ENCODE assay signal across 10 mouse cellular contexts in the genomic region with DNA sequence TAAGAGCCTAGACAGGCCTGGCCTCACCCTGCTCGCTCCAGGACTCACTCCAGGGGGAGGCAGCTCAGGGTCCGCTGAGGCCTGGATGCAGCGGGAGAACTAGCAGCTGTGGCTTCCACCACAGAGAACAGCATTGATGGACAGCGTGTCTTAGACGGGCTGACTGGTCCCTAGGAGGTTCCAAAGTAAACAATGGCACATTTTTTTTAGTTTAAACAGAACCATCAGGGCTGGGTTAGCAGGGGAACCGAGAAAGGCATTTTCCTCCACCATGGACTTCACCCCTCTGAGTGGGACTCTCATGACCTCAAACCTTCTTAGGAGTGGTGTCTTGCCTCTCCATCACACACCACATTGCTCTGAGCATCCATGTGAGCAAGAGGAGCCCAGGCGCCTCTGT. TPM values are rescaled to one million over a fixed set of nuclear protein-coding genes. Genes with fewer than 3 reads are reported as not detected.
DNase-seq lines count a peak whose midpoint lies in the region; ATAC-seq and TF ChIP-seq lines count a peak whose summit lies in the region.
"Had no signal": no experiment of that assay in that cellular context is flagged by ENCODE, and none has a peak within 500 bp of the region (broad histone marks: within the 10 kb centered on the region; RNA-seq: fewer than 3 reads in every experiment).

No protein-coding gene starts in this region.

- no peak overlapping the region for H3K9ac ChIP-seq in kidney, postnatal 0 days (ENCODE audit: low read depth, low read length)
- H3K9ac ChIP-seq in heart, embryonic 12.5 days: no peak overlapping the region

- peak overlapping the region; percentile 70 for H3K27ac ChIP-seq in kidney, postnatal 0 days
- 0 out of 2 replicates have a peak overlapping the region, but pooled peaks have one; percentile 15 for H3K27ac ChIP-seq in embryonic facial prominence, embryonic 10.5 days (replicated peaks)
- H3K27ac ChIP-seq in heart, embryonic 12.5 days (ENCODE audit: poor library complexity, severe bottlenecking): peak overlapping the region; percentile 82

- 0 out of 2 replicates have a peak, but pooled peaks cover 7% of the 10 kb centered on the region for H3K36me3 ChIP-seq in kidney, postnatal 0 days (ENCODE audit: insufficient read depth, low read length)
- H3K36me3 ChIP-seq in embryonic facial prominence, embryonic 10.5 days (replicated peaks): peaks cover 20% of the 10 kb centered on the region
- peaks cover 24% of the 10 kb centered on the region for H3K36me3 ChIP-seq in heart, embryonic 12.5 days

- no peak overlapping the region for H3K4me3 ChIP-seq in kidney, postnatal 0 days (replicated peaks; ENCODE audit: low read depth, low read length)
- no peak overlapping the region for H3K4me3 ChIP-seq in embryonic facial prominence, embryonic 10.5 days
- no peak overlapping the region for H3K4me3 ChIP-seq in heart, embryonic 12.5 days

- no peaks in the 10 kb centered on the region for H3K9me3 ChIP-seq in kidney, postnatal 0 days (replicated peaks; ENCODE audit: low read length)
- no peaks in the 10 kb centered on the region for H3K9me3 ChIP-seq in embryonic facial prominence, embryonic 10.5 days
- no peaks in the 10 kb centered on the region for H3K9me3 ChIP-seq in heart, embryonic 12.5 days (replicated peaks)
- H3K9me3 ChIP-seq: G1E had no signal

- TF ChIP-seq CTCF in kidney, postnatal 0 days (IDR thresholded peaks at IDR 0.05; ENCODE audit: low read depth): no peak

- H3K4me2 ChIP-seq in kidney, postnatal 0 days (ENCODE audit: low read length): no peak overlapping the region
- H3K4me2 ChIP-seq in heart, embryonic 12.5 days: no peak overlapping the region

- no peaks in the 10 kb centered on the region for H3K27me3 ChIP-seq in kidney, postnatal 0 days (ENCODE audit: insufficient read depth, low read length)
- no peaks in the 10 kb centered on the region for H3K27me3 ChIP-seq in embryonic facial prominence, embryonic 10.5 days (replicated peaks; ENCODE audit: low read depth, poor library complexity, severe bottlenecking)
- H3K27me3 ChIP-seq in heart, embryonic 12.5 days (replicated peaks): no peaks in the 10 kb centered on the region

- ATAC-seq in kidney, postnatal 0 days (replicated peaks; ENCODE audit: low FRiP score, low read depth): no peak
- ATAC-seq in heart, embryonic 12.5 days (ENCODE audit: insufficient number of reproducible peaks, low FRiP score): no peak; the same call in 1 of the 2 replicates
- ATAC-seq: inflammation-experienced regulatory T-cells, adult 6 months had no signal

- 36% methylated on average over 7 of the region's 7 CpGs for WGBS in kidney, postnatal 0 days
- 45% methylated on average over 7 of the region's 7 CpGs for WGBS in embryonic facial prominence, embryonic 10.5 days
- WGBS in heart, embryonic 12.5 days: 40% methylated on average over 7 of the region's 7 CpGs

- DNase-seq in kidney, postnatal 0 days (ENCODE audit: low spot score): no peak
- no peak for DNase-seq in kidney, postnatal 25 days
- no peak for DNase-seq in embryonic facial prominence, embryonic 10.5 days (ENCODE audit: low spot score)
- peak; percentile 40 for DNase-seq in lung, postnatal 14 days
- no peak for DNase-seq in spleen, adult 12 weeks (ENCODE audit: low spot score)
- no peak for DNase-seq in embryo, embryonic 9.5 days (ENCODE audit: extremely low spot score)

- H3K4me1 ChIP-seq in kidney, postnatal 0 days (replicated peaks; ENCODE audit: insufficient read depth, low read length): no peaks in the 10 kb centered on the region
- H3K4me1 ChIP-seq in embryonic facial prominence, embryonic 10.5 days: peaks cover 12% of the 10 kb centered on the region
- H3K4me1 ChIP-seq in heart, embryonic 12.5 days (replicated peaks): peaks cover 54% of the 10 kb centered on the region

RNA-seq across cellular contexts. Expression of gene 2310022B05Rik, which starts 31.2 kb away (rescaled TPM):
- polyA plus RNA-seq in kidney, postnatal 0 days (2015; fragmentation: Nextera tagmentation; extraction: Ambion mirVana): 30.2 and 32.0 TPM in 2 replicates
- polyA plus RNA-seq in embryonic facial prominence, embryonic 10.5 days (2016; fragmentation: Nextera tagmentation; extraction: Ambion mirVana): 24.2 and 24.4 TPM in 2 replicates
- polyA plus RNA-seq in heart, embryonic 12.5 days (2016; fragmentation: Nextera tagmentation; extraction: Ambion mirVana): 49.1 and 52.5 TPM in 2 replicates

RNA-seq across cellular contexts. Expression of gene Capn9, which starts 56.1 kb away (rescaled TPM):
- 0.20 and 0.24 TPM in 2 replicates for polyA plus RNA-seq in kidney, postnatal 0 days (2015; fragmentation: Nextera tagmentation; extraction: Ambion mirVana)
- not detected in 2 replicates for polyA plus RNA-seq in embryonic facial prominence, embryonic 10.5 days (2016; fragmentation: Nextera tagmentation; extraction: Ambion mirVana)
- polyA plus RNA-seq in heart, embryonic 12.5 days (2016; fragmentation: Nextera tagmentation; extraction: Ambion mirVana): 0.08 and 0.34 TPM in 2 replicates
- polyA plus RNA-seq: G1E; inflammation-experienced regulatory T-cells, adult 6 months; limb, embryonic 11.5 days had no signal

Comparison
In these comparisons a context has a peak if more than half of its experiments do, and no peak if none do; other contexts are left out.
1. H3K27ac ChIP-seq: peak in every context shown above with its lines; median percentile 82 in heart, embryonic 12.5 days; 70 in kidney, postnatal 0 days; 15 in embryonic facial prominence, embryonic 10.5 days.